Mouse (Mus musculus) R1 (cell line): ENCODE data around the gene Orm2.

Experiments used
- DNase-seq: peaks from one replicate; pipeline ENCODE4 v3.0.0-alpha.2; 2018; ENCODE audit warnings: low read depth, low spot score

The Orm2 gene

GRCm38 (mm10) chr4:63362150-63362549, at the start of gene Orm2:
Gene Orm2, plus strand, starts transcription at chr4:63362449.
- no peak for DNase-seq

GRCm38 (mm10) chr4:63314063-63314462, 48.2 kb upstream of the Orm2 start:
- no peak for DNase-seq

- peak; percentile 3 for DNase-seq
Observed at GRCm38 (mm10) chr4:63316076-63316746, 46.0 kb upstream of the Orm2 start.

- peak; percentile 30 for DNase-seq
Observed at GRCm38 (mm10) chr4:63319566-63319965, 42.7 kb upstream of the Orm2 start.

- DNase-seq = no peak
Observed at GRCm38 (mm10) chr4:63323275-63323815, 38.9 kb upstream of the Orm2 start.

- DNase-seq = no peak
Observed at GRCm38 (mm10) chr4:63333403-63333802, 28.8 kb upstream of the Orm2 start.

GRCm38 (mm10) chr4:63338414-63339076, 23.7 kb upstream of the Orm2 start:
- no peak for DNase-seq

GRCm38 (mm10) chr4:63342491-63342890, 19.8 kb upstream of the Orm2 start:
- peak; percentile 60 for DNase-seq

- no peak for DNase-seq
Observed at GRCm38 (mm10) chr4:63343608-63344007, 18.6 kb upstream of the Orm2 start.

- DNase-seq = no peak
Observed at GRCm38 (mm10) chr4:63344295-63344694, 18.0 kb upstream of the Orm2 start, which contains the start of gene Orm1. Gene Orm1, plus strand, starts transcription at chr4:63344560.

GRCm38 (mm10) chr4:63345261-63345660, 17.0 kb upstream of the Orm2 start:
- DNase-seq = no peak

GRCm38 (mm10) chr4:63346659-63347058, 15.6 kb upstream of the Orm2 start:
- no peak for DNase-seq

- DNase-seq = no peak
Observed at GRCm38 (mm10) chr4:63348524-63348923, 13.7 kb upstream of the Orm2 start.

- no peak for DNase-seq
Observed at GRCm38 (mm10) chr4:63355877-63356665, 6.2 kb upstream of the Orm2 start, which contains the start of gene Orm3. Gene Orm3, plus strand, starts transcription at chr4:63356162.

GRCm38 (mm10) chr4:63356981-63357570, 5.2 kb upstream of the Orm2 start:
- DNase-seq = no peak

- DNase-seq = no peak
Observed at GRCm38 (mm10) chr4:63359861-63360260, 2.4 kb upstream of the Orm2 start.

GRCm38 (mm10) chr4:63368577-63368976, 6.3 kb downstream of the Orm2 start:
- peak; percentile 50 for DNase-seq

- no peak for DNase-seq
Observed at GRCm38 (mm10) chr4:63370897-63371296, 8.6 kb downstream of the Orm2 start.

GRCm38 (mm10) chr4:63371890-63372289, 9.6 kb downstream of the Orm2 start:
- peak; percentile 46 for DNase-seq

GRCm38 (mm10) chr4:63373404-63373803, 11.2 kb downstream of the Orm2 start:
- DNase-seq = no peak

GRCm38 (mm10) chr4:63374331-63374730, 12.1 kb downstream of the Orm2 start:
- DNase-seq = no peak

GRCm38 (mm10) chr4:63375367-63375766, 13.1 kb downstream of the Orm2 start:
- no peak for DNase-seq
